Mouse (Mus musculus) hindbrain, embryonic 11.5 days (tissue): ENCODE measurements around the gene Tank. TPM values are rescaled to one million over a fixed set of nuclear protein-coding genes. Genes with fewer than 3 reads are reported as not detected.
A peak's percentile ranks its signal among the peaks of the same experiment; 100 is the strongest.

Source experiments
- ATAC-seq: fragments of 200-750 bp; cut with Nextera tagmentation; 2 replicates; pipeline ENCODE4 v1.8.0; 2017; ENCODE audit warnings: mild to moderate bottlenecking, moderate TSS enrichment, moderate library complexity; ENCODE audit not compliant: low FRiP score
- DNase-seq: peaks from one replicate; pipeline ENCODE4 v3.0.0-alpha.2; 2015; ENCODE audit warnings: low spot score
- H3K27ac ChIP-seq: fragments of 300-500 bp; sonication (generic); 2 replicates; pipeline ENCODE4 v1.5.1; 2014; ENCODE audit warnings: mild to moderate bottlenecking, low read depth, low read length
- H3K27me3 ChIP-seq: fragments of 300-500 bp; sonication (generic); 2 replicates; pipeline ENCODE4 v1.6.1; 2014; ENCODE audit warnings: mild to moderate bottlenecking, low read length, moderate library complexity, mixed read lengths; ENCODE audit not compliant: control insufficient read depth, insufficient read depth
- H3K36me3 ChIP-seq: fragments of 300-500 bp; sonication (generic); 2 replicates; pipeline ENCODE4 v1.6.1; 2014; ENCODE audit warnings: mild to moderate bottlenecking, low read length, moderate library complexity, mixed read lengths; ENCODE audit not compliant: control insufficient read depth, insufficient read depth
- H3K4me1 ChIP-seq: fragments of 300-500 bp; sonication (generic); replicated peaks from 2 replicates; pipeline ENCODE4 v1.6.1; 2014; ENCODE audit warnings: low read length, mixed read lengths; ENCODE audit not compliant: control insufficient read depth, insufficient read depth
- H3K4me2 ChIP-seq: fragments of 300-500 bp; sonication (generic); replicated peaks from 2 replicates; pipeline ENCODE4 v1.6.1; 2014; ENCODE audit warnings: mild to moderate bottlenecking, low read depth, low read length
- H3K4me3 ChIP-seq: fragments of 300-500 bp; sonication (generic); 2 replicates; pipeline ENCODE4 v1.5.1; 2014; ENCODE audit warnings: low read depth, low read length
- H3K9ac ChIP-seq: fragments of 300-500 bp; sonication (generic); 2 replicates; pipeline ENCODE4 v1.6.1; 2014; ENCODE audit warnings: low read depth, low read length
- H3K9me3 ChIP-seq: fragments of 300-500 bp; sonication (generic); 2 replicates; pipeline ENCODE4 v1.6.1; 2016; ENCODE audit warnings: low read length; ENCODE audit not compliant: control insufficient read depth
- WGBS: fragments of 180-500 bp; shearing (Covaris S2); extraction: QIAGEN DNeasy Blood & Tissue Kit; methylation state at CpG from one replicate; pipeline ENCODE4 v1.1.7; 2014; 5-methylcytosine and 5-hydroxymethylcytosine counted together
- polyA plus RNA-seq: library from polyadenylated mRNA; unstranded; fragments of >200 nt; fragmentation: Nextera tagmentation; extraction: Ambion mirVana; gene quantifications from 2 replicates; pipeline ENCODE4 v1.2.1, GENCODE M21; 2014

The Tank gene
- polyA plus RNA-seq = 35.8 and 36.7 TPM in 2 replicates

DNA sequence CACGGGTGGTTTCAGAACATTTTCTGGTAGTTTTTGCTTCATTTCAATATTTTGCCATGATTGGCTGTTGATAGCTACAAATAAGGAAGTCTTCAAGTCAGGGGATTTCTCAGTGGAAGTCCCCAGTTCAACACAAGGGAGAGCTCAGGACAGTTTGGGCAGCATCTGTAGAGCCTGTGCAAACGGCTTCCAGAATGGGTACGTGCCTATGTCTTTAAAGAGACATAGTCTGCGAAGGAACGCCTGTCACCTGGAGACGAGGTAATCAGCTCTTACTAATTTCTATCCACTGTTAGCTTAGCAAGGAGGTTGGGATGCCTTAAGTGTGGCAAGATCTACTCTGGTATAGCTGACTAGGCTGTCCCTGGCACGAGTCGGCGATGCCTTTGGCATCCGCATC is at the start of gene Tank:
TSS of gene Tank (plus strand) at position 153 of the 400 bp plus-strand sequence.
- no peaks in the 10 kb centered on the region for H3K4me1 ChIP-seq
- H3K36me3 ChIP-seq = no peaks in the 10 kb centered on the region

DNA sequence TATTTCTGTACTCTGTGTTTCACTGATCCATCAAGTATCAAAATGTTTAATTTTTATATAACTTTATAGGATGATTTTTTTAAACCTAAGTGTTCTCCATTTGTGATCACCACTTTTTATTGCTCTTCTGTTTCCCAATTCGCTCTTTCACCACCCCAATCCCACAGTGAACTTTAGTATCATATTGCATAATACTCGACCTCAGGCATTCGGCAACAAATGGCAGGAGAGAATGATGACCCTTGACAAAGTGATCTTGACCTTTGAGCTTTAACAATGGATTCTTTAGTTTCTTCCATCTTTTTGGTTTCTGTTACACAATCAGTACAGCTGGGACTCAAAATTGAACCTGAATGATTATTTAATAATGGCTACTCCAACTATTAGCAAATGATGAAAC is 46.1 kb upstream of the Tank start:
- no peak overlapping the region for H3K27ac ChIP-seq
- H3K4me2 ChIP-seq = no peak overlapping the region
- no peaks in the 10 kb centered on the region for H3K4me1 ChIP-seq
- no peak for DNase-seq
- no peaks in the 10 kb centered on the region for H3K27me3 ChIP-seq
- 73% methylated on average over 3 of the region's 3 CpGs for WGBS
- ATAC-seq = no peak
- H3K9me3 ChIP-seq = no peaks in the 10 kb centered on the region
- H3K36me3 ChIP-seq = no peaks in the 10 kb centered on the region
- H3K9ac ChIP-seq = no peak overlapping the region
- no peak overlapping the region for H3K4me3 ChIP-seq

More for the DNA sequence above, at the start of gene Tank:
- no peak within 1 kb of the TSS for H3K9ac ChIP-seq
- H3K9me3 ChIP-seq = no peaks in the 10 kb centered on the region
- H3K4me3 ChIP-seq = no peak within 1 kb of the TSS
- H3K27ac ChIP-seq = no peak within 1 kb of the TSS
- no peak for DNase-seq
- WGBS = 87% methylated on average over 10 of the region's 10 CpGs
- no peak within 1 kb of the TSS for H3K4me2 ChIP-seq
- H3K27me3 ChIP-seq = no peaks in the 10 kb centered on the region
- ATAC-seq = no peak

DNA sequence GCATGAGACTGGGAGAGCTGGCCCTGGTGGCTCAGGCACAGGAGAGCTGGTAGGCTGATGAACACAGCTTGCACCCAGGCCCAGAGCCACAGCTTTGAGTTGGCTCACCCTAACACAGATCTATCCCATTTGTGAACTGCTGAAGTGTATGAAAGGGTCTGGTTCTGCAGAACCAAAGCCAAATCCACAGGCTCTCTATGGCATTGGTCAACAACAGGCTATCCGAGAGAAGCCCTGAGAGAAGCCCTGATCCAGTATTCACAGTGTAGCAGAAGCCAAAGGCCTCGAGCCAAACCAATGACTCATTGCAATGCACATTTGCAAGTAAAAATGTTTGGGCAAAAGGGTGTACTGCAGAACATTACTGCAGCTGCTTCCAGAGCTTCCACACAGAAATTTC is 45.3 kb upstream of the Tank start:
- ATAC-seq (no peak), DNase-seq (no peak)
- no peak overlapping the region for H3K4me3 ChIP-seq
- no peaks in the 10 kb centered on the region for H3K9me3 ChIP-seq
- no peak overlapping the region for H3K9ac ChIP-seq
- no peaks in the 10 kb centered on the region for H3K27me3 ChIP-seq
- H3K4me1 ChIP-seq = no peaks in the 10 kb centered on the region
- no peak overlapping the region for H3K27ac ChIP-seq
- no peaks in the 10 kb centered on the region for H3K36me3 ChIP-seq
- no peak overlapping the region for H3K4me2 ChIP-seq
- WGBS = 85% methylated on average over 2 of the region's 2 CpGs

DNA sequence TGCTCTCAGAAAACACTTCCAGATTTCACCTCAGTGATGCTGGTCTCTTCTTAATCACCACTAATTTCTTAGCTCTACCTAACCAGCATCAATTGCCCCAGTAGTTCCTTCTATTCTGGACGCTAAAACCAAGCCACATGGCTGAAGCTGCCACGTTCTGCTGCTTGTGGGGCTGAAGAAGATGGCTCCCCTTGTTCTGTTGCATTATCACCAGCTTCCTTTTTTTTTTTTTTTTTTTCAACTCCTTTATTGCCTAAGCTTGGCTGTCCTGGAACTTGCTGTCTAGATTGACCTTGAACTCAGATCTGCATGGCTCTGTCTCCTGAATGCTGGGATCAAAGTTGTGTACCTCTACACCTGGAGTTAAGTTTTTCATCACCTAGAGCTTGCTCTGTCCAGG is 41.5 kb upstream of the Tank start:
- Histone ChIP-seq H3K4me3 (no peak overlapping the region), H3K36me3 (no peaks in the 10 kb centered on the region), H3K27ac (no peak overlapping the region), H3K27me3 (no peaks in the 10 kb centered on the region), H3K9ac (no peak overlapping the region), H3K9me3 (no peaks in the 10 kb centered on the region), H3K4me1 (no peaks in the 10 kb centered on the region), H3K4me2 (no peak overlapping the region)
- DNase-seq (no peak), ATAC-seq (no peak)
- WGBS = 75% methylated on average over 2 of the region's 2 CpGs

DNA sequence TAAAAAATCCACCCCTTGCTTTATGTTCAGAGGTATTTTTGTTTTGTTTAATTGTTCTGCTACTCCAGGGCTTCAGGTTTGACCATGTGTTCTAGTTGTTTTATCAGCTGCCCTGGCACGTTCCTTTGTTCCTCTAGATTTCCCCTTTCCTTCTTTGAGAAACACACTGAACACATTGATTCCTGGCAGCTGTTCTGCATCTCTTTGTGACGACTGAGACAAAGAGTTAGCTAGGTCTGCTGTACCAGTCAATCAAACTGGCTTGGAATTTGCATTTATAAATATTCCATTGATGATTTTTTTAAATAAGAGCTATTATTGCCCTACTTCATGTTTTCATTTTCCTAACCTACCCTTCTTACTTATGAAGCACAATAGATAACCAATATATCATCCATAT is 39.0 kb upstream of the Tank start:
- Histone ChIP-seq H3K4me3 (no peak overlapping the region), H3K9ac (no peak overlapping the region), H3K27ac (no peak overlapping the region), H3K27me3 (no peaks in the 10 kb centered on the region), H3K4me1 (no peaks in the 10 kb centered on the region), H3K9me3 (no peaks in the 10 kb centered on the region), H3K4me2 (no peak overlapping the region), H3K36me3 (no peaks in the 10 kb centered on the region)
- 22% methylated on average over 2 of the region's 2 CpGs for WGBS
- DNase-seq (peak; percentile 41), ATAC-seq (peak; percentile 57; the same call in 1 of the 2 replicates)

DNA sequence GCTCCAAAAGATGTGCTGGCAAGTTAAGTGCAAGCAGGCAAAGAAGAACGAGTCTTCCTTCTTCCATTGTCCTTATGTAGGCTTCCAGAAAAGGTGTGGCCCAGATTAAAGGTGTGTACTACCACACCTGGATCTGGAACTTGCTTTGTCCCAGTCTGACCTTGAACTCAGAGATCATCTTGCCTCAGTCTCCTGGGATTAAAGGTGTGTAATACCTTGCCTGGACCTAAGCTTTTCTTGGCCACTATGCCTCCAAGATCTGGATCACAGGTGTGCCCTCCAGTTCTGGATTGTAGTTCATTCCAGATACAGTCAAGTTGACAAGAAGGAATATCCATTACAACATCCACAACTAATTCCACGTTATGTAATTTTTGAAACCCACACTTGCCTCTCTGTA is 36.0 kb upstream of the Tank start:
- no peaks in the 10 kb centered on the region for H3K4me1 ChIP-seq
- no peaks in the 10 kb centered on the region for H3K9me3 ChIP-seq
- DNase-seq (no peak), ATAC-seq (no peak)
- no peak overlapping the region for H3K4me2 ChIP-seq
- no peak overlapping the region for H3K27ac ChIP-seq
- no peak overlapping the region for H3K9ac ChIP-seq
- no peak overlapping the region for H3K4me3 ChIP-seq
- WGBS = 81% methylated on average over 2 of the region's 2 CpGs
- no peaks in the 10 kb centered on the region for H3K27me3 ChIP-seq
- H3K36me3 ChIP-seq = no peaks in the 10 kb centered on the region

DNA sequence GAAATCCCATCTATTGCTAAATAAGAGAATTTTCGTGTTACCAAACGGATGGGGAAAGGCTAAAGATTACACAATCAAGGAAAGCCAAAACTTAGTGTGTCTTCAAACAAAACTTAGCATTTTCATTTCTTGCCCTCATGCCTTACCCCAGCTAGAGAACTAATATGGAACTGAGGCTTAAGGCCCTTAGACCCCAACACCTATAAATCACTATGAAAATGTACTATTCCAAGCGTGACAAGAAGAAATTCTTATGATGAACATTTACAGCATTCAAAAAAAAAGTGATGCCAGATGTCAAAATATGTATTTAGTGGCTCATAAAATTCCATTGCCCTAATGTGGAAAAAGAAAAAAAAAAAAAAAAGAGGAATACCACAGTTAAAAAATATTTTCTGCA is 32.7 kb upstream of the Tank start:
- H3K4me3 ChIP-seq = no peak overlapping the region
- no peak overlapping the region for H3K27ac ChIP-seq
- H3K9ac ChIP-seq = no peak overlapping the region
- H3K36me3 ChIP-seq = no peaks in the 10 kb centered on the region
- DNase-seq (no peak), ATAC-seq (no peak)
- H3K4me1 ChIP-seq = no peaks in the 10 kb centered on the region
- H3K9me3 ChIP-seq = no peaks in the 10 kb centered on the region
- H3K27me3 ChIP-seq = no peaks in the 10 kb centered on the region
- 83% methylated on average over 3 of the region's 3 CpGs for WGBS
- H3K4me2 ChIP-seq = no peak overlapping the region

DNA sequence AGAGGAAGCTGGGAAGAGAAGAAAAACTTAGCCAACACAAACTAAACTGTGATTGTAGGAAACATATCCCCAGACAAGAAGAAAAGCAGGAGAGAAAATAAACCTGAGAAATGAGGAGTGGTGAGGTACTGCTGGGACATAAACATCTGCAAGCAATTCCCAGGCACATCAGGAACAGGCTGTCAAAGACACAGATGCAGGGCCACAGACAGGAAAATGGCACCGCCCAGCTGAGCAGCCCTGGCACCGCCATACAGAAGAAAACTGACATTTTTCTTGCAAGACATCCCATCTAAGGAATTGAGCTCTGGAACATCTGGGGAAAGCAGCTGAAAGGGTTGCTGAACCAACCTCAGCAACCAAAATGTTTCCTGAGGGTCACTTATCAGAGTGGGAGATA is 30.4 kb upstream of the Tank start:
- 57% methylated on average over 2 of the region's 2 CpGs for WGBS
- Histone ChIP-seq H3K27ac (no peak overlapping the region), H3K4me1 (no peaks in the 10 kb centered on the region), H3K36me3 (no peaks in the 10 kb centered on the region), H3K4me3 (no peak overlapping the region), H3K27me3 (no peaks in the 10 kb centered on the region), H3K4me2 (no peak overlapping the region), H3K9ac (no peak overlapping the region), H3K9me3 (no peaks in the 10 kb centered on the region)
- DNase-seq (no peak), ATAC-seq (no peak)

DNA sequence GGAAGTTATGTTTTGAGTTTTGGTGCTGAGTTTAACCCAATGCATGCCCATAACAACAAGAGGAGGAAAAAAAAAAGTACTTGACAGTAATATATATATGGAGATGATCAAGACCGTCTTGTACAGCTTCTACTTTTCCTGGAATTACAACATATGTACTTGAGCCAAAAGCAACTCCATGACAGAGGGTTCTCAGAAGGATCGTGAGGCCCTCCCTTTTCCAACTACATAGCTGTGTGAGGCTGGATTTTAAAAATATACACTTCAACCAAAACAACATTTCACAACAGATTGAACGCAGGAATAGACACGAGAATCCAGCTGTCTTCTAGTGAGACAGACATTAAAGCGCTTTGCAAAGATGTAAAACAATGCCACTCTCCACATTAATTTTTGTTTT is 26.7 kb upstream of the Tank start:
- no peaks in the 10 kb centered on the region for H3K4me1 ChIP-seq
- no peak for ATAC-seq
- H3K4me2 ChIP-seq = no peak overlapping the region
- no peak overlapping the region for H3K9ac ChIP-seq
- no peaks in the 10 kb centered on the region for H3K27me3 ChIP-seq
- H3K27ac ChIP-seq = no peak overlapping the region
- H3K4me3 ChIP-seq = no peak overlapping the region
- H3K36me3 ChIP-seq = no peaks in the 10 kb centered on the region
- 88% methylated on average over 5 of the region's 5 CpGs for WGBS
- H3K9me3 ChIP-seq = no peaks in the 10 kb centered on the region
- DNase-seq = no peak
